Mouse (Mus musculus): ENCODE results near the gene Tomm22. TPM values are rescaled to one million over a fixed set of nuclear protein-coding genes. Genes with fewer than 3 reads are reported as not detected.
A peak's percentile ranks its signal among the peaks of the same experiment; 100 is the strongest.

Gene Tomm22
- 231 and 246 TPM in 2 replicates for polyA plus RNA-seq (2015; fragmentation: Nextera tagmentation; extraction: Ambion mirVana)

GRCm38 (mm10) chr15:79670249-79670971, at the start of gene Tomm22:
Tomm22 (plus strand) TSS chr15:79670861.
- peak; percentile 94 for ATAC-seq (ENCODE audit: low FRiP score)
- peak within 1 kb of the TSS; percentile 77 for H3K9ac ChIP-seq (replicated peaks)

GRCm38 (mm10) chr15:79630471-79630870, 40.2 kb upstream of the Tomm22 start:
- 75% methylated on average over 2 of the region's 2 CpGs for WGBS
- Histone ChIP-seq H3K27ac (replicated peaks) (no peak overlapping the region), H3K4me3 (replicated peaks) (no peak overlapping the region), H3K36me3 (peaks cover 86% of the 10 kb centered on the region), H3K4me2 (no peak overlapping the region), H3K27me3 (replicated peaks) (no peaks in the 10 kb centered on the region), H3K9ac (replicated peaks) (no peak overlapping the region), H3K9me3 (replicated peaks) (no peaks in the 10 kb centered on the region), H3K4me1 (no peaks in the 10 kb centered on the region)
- ATAC-seq (ENCODE audit: low FRiP score), result no peak

More at GRCm38 (mm10) chr15:79670249-79670971, at the start of gene Tomm22:
- Histone ChIP-seq H3K4me1 (peaks cover 7% of the 10 kb centered on the region), H3K27ac (replicated peaks) (peak within 1 kb of the TSS; percentile 64), H3K36me3 (peaks cover 58% of the 10 kb centered on the region), H3K9me3 (replicated peaks) (no peaks in the 10 kb centered on the region), H3K4me2 (peak within 1 kb of the TSS; percentile 76), H3K27me3 (replicated peaks) (no peaks in the 10 kb centered on the region), H3K4me3 (replicated peaks) (peak within 1 kb of the TSS; percentile 86)
- WGBS, result 21% methylated on average over 33 of the region's 33 CpGs

- no peaks in the 10 kb centered on the region for H3K9me3 ChIP-seq (replicated peaks)
- H3K36me3 ChIP-seq, result peaks cover 57% of the 10 kb centered on the region
- no peak overlapping the region for H3K4me3 ChIP-seq (replicated peaks)
- WGBS, result 88% methylated on average over 12 of the region's 12 CpGs
- H3K4me2 ChIP-seq, result no peak overlapping the region
- no peaks in the 10 kb centered on the region for H3K4me1 ChIP-seq
- no peaks in the 10 kb centered on the region for H3K27me3 ChIP-seq (replicated peaks)
- ATAC-seq (ENCODE audit: low FRiP score), result no peak
- no peak overlapping the region for H3K27ac ChIP-seq (replicated peaks)
- H3K9ac ChIP-seq (replicated peaks), result no peak overlapping the region
Observed at GRCm38 (mm10) chr15:79641135-79641817, 29.4 kb upstream of the Tomm22 start.

GRCm38 (mm10) chr15:79645483-79645882, 25.2 kb upstream of the Tomm22 start:
- Histone ChIP-seq H3K4me2 (no peak overlapping the region), H3K27ac (replicated peaks) (no peak overlapping the region), H3K4me3 (replicated peaks) (no peak overlapping the region), H3K9ac (replicated peaks) (no peak overlapping the region), H3K4me1 (no peaks in the 10 kb centered on the region), H3K27me3 (replicated peaks) (no peaks in the 10 kb centered on the region), H3K9me3 (replicated peaks) (no peaks in the 10 kb centered on the region), H3K36me3 (peaks cover 58% of the 10 kb centered on the region)
- WGBS, result 79% methylated on average over 2 of the region's 2 CpGs
- ATAC-seq (ENCODE audit: low FRiP score), result no peak

- H3K27me3 ChIP-seq (replicated peaks), result no peaks in the 10 kb centered on the region
- WGBS, result 93% methylated on average over 12 of the region's 12 CpGs
- H3K4me1 ChIP-seq, result no peaks in the 10 kb centered on the region
Observed at GRCm38 (mm10) chr15:79648130-79648529, 22.5 kb upstream of the Tomm22 start.

GRCm38 (mm10) chr15:79650569-79650968, 20.1 kb upstream of the Tomm22 start:
- Histone ChIP-seq H3K27ac (replicated peaks) (no peak overlapping the region), H3K36me3 (peaks cover 28% of the 10 kb centered on the region), H3K9me3 (replicated peaks) (no peaks in the 10 kb centered on the region), H3K4me3 (replicated peaks) (no peak overlapping the region), H3K27me3 (replicated peaks) (no peaks in the 10 kb centered on the region), H3K4me2 (no peak overlapping the region), H3K9ac (replicated peaks) (no peak overlapping the region), H3K4me1 (no peaks in the 10 kb centered on the region)
- no peak for ATAC-seq (ENCODE audit: low FRiP score)

More at GRCm38 (mm10) chr15:79648130-79648529, 22.5 kb upstream of the Tomm22 start:
- no peak overlapping the region for H3K4me3 ChIP-seq (replicated peaks)
- no peak for ATAC-seq (ENCODE audit: low FRiP score)
- H3K36me3 ChIP-seq, result peaks cover 36% of the 10 kb centered on the region
- no peak overlapping the region for H3K27ac ChIP-seq (replicated peaks)
- H3K9ac ChIP-seq (replicated peaks), result no peak overlapping the region
- H3K9me3 ChIP-seq (replicated peaks), result no peaks in the 10 kb centered on the region
- no peak overlapping the region for H3K4me2 ChIP-seq

GRCm38 (mm10) chr15:79651481-79651880, 19.2 kb upstream of the Tomm22 start:
- Histone ChIP-seq H3K4me3 (replicated peaks) (no peak overlapping the region), H3K9ac (replicated peaks) (no peak overlapping the region), H3K4me1 (peaks cover 1% of the 10 kb centered on the region; the same call in 1 of the 2 replicates), H3K4me2 (no peak overlapping the region), H3K36me3 (peaks cover 27% of the 10 kb centered on the region), H3K27ac (replicated peaks) (no peak overlapping the region), H3K9me3 (replicated peaks) (no peaks in the 10 kb centered on the region), H3K27me3 (replicated peaks) (no peaks in the 10 kb centered on the region)
- WGBS, result 78% methylated on average over 4 of the region's 4 CpGs
- ATAC-seq (ENCODE audit: low FRiP score), result no peak

- Histone ChIP-seq H3K9ac (replicated peaks) (no peak overlapping the region), H3K27ac (replicated peaks) (no peak overlapping the region)
- 68% methylated on average over 14 of the region's 14 CpGs for WGBS
Observed at GRCm38 (mm10) chr15:79656451-79656850, 14.2 kb upstream of the Tomm22 start.

GRCm38 (mm10) chr15:79657837-79658530, 12.7 kb upstream of the Tomm22 start:
- H3K36me3 ChIP-seq, result peaks cover 11% of the 10 kb centered on the region
- peaks cover 16% of the 10 kb centered on the region for H3K4me1 ChIP-seq
- H3K9me3 ChIP-seq (replicated peaks), result no peaks in the 10 kb centered on the region
- 5% methylated on average over 16 of the region's 16 CpGs for WGBS
- H3K4me2 ChIP-seq, result peak overlapping the region; percentile 77
- peak overlapping the region; percentile 98 for H3K27ac ChIP-seq (replicated peaks)
- peak overlapping the region; percentile 89 for H3K4me3 ChIP-seq (replicated peaks)
- no peaks in the 10 kb centered on the region for H3K27me3 ChIP-seq (replicated peaks)
- peak overlapping the region; percentile 80 for H3K9ac ChIP-seq (replicated peaks)
- peak; percentile 22; the same call in 1 of the 2 replicates for ATAC-seq (ENCODE audit: low FRiP score)

More at GRCm38 (mm10) chr15:79656451-79656850, 14.2 kb upstream of the Tomm22 start:
- Histone ChIP-seq H3K4me3 (replicated peaks) (no peak overlapping the region), H3K27me3 (replicated peaks) (no peaks in the 10 kb centered on the region), H3K4me2 (no peak overlapping the region), H3K36me3 (no peaks in the 10 kb centered on the region; the same call in none of the 2 replicates), H3K4me1 (peaks cover 16% of the 10 kb centered on the region), H3K9me3 (replicated peaks) (no peaks in the 10 kb centered on the region)
- ATAC-seq (ENCODE audit: low FRiP score), result no peak

- peak within 1 kb of the TSS; percentile 77 for H3K4me2 ChIP-seq
- ATAC-seq (ENCODE audit: low FRiP score), result peak; percentile 89
- WGBS, result under 1% methylated on average over 55 of the region's 55 CpGs
- H3K9ac ChIP-seq (replicated peaks), result peak within 1 kb of the TSS; percentile 80
- peak within 1 kb of the TSS; percentile 98 for H3K27ac ChIP-seq (replicated peaks)
- H3K4me1 ChIP-seq, result peaks cover 16% of the 10 kb centered on the region
- H3K36me3 ChIP-seq, result peaks cover 17% of the 10 kb centered on the region
- H3K4me3 ChIP-seq (replicated peaks), result peak within 1 kb of the TSS; percentile 89
- H3K9me3 ChIP-seq (replicated peaks), result no peaks in the 10 kb centered on the region
- no peaks in the 10 kb centered on the region for H3K27me3 ChIP-seq (replicated peaks)
Observed at GRCm38 (mm10) chr15:79658531-79659375, 11.9 kb upstream of the Tomm22 start, which contains the start of the genes Fam227a and Cby1. Fam227a (minus strand) TSS chr15:79658956. Cby1 (plus strand) TSS chr15:79659199.

- no peak overlapping the region for H3K4me2 ChIP-seq
- no peak overlapping the region for H3K27ac ChIP-seq (replicated peaks)
- WGBS, result 77% methylated on average over 4 of the region's 4 CpGs
- no peak overlapping the region for H3K9ac ChIP-seq (replicated peaks)
- no peaks in the 10 kb centered on the region for H3K9me3 ChIP-seq (replicated peaks)
- no peaks in the 10 kb centered on the region for H3K27me3 ChIP-seq (replicated peaks)
- peaks cover 34% of the 10 kb centered on the region for H3K36me3 ChIP-seq
- peaks cover 12% of the 10 kb centered on the region for H3K4me1 ChIP-seq
- H3K4me3 ChIP-seq (replicated peaks), result no peak overlapping the region
- no peak for ATAC-seq (ENCODE audit: low FRiP score)
Observed at GRCm38 (mm10) chr15:79661852-79662251, 8.8 kb upstream of the Tomm22 start.
